Mouse (Mus musculus): ENCODE data around the gene Fat1.

Gene Fat1

DNA sequence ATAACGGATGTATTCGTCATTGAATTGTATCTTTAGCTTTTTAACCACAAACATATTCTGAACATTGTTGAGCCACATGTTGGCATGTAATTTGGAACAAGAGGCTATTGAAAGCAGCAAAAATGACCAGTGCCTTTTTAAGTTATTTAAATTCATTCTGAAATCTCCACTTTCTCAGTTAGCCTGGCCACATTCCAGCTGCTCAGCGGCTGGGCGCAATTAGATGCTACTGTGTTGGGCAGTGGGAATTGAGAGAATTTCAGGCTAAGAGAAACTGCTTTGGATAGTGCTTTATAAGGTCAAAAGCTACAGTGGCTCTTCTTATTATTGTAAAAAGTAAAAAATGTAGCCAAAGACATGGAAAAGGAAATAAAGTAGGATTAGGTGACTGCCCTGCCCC lies 67.4 kb downstream of the Fat1 start:
- no peak for DNase-seq (ENCODE audit: low read depth, low spot score)

DNA sequence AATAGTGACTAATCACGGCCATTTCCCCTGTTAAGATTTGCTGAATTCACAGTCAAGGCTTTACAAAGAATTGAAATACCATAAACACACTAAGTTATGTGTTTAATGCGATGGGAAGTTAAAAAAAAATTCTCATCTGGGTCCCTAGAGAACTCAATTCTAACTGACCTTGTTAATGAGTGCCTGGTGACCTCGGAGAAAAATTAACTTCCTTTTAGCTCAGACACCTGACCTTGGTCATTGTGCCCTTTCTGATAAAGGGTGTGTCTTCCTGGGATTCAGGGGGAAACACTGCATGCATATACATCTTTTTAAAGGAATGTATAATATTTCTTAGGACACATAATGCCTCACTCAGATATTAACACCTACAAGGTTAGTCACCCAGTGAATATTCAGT lies 68.8 kb downstream of the Fat1 start:
- no peak for DNase-seq (ENCODE audit: low read depth, low spot score)

DNA sequence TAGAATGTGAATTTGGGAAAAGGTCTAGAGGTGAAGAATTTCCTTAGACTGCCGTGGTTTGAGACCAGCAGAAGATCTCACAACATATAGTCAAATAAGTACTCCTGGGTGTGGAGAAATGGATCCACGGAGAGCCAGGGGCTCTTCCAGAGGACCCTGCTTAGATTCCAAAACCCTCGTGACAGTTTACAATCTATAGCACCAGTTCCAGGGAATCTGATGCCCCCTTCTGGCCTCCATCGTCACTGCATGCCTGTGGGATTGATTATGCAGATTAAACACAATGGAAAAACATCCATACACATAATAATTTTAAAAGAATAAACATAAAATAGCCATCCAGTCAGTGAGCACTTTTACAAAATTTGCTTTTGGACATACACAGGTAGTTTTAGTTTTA lies 75.4 kb downstream of the Fat1 start:
- DNase-seq (ENCODE audit: low read depth, low spot score), result no peak

DNA sequence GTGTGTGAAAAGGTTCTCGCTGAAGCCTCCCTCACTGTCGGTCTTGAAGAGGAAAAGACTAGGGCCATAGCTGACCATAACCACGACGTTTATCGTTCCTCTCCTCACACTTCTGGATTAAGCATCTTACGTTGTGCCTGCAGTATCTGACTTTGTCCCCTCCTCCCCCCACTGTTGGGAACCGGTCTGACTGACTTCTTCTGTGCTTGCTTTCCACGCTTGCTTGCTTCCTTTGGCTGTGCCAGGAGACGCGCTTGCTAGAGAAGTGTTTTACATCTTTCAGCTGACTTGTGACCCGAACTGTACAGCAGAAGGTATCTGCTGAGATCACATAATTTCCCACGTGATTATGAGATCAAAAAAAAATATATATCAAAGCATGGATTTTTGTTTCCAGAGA lies 76.5 kb downstream of the Fat1 start:
- DNase-seq (ENCODE audit: low read depth, low spot score), result no peak

DNA sequence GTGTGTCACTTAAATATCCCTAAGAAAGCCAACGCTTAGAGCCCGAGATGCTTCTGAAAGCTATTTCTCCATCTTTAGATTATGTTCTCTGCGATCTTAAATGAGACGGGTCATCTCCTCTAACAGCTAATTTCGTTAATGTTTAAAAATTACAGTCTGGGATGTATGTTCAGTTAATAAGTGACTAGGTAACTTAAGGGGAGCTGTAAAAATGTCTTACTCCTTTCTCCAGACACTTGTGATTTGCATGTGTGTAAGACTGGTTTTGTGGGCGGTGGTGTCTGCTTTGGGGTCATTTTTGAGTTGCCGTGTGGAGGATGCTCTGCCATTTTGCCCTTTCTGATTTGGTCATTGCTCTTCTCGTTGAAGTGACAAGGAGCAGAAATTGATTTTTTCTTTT lies 78.6 kb downstream of the Fat1 start:
- no peak for DNase-seq (ENCODE audit: low read depth, low spot score)

DNA sequence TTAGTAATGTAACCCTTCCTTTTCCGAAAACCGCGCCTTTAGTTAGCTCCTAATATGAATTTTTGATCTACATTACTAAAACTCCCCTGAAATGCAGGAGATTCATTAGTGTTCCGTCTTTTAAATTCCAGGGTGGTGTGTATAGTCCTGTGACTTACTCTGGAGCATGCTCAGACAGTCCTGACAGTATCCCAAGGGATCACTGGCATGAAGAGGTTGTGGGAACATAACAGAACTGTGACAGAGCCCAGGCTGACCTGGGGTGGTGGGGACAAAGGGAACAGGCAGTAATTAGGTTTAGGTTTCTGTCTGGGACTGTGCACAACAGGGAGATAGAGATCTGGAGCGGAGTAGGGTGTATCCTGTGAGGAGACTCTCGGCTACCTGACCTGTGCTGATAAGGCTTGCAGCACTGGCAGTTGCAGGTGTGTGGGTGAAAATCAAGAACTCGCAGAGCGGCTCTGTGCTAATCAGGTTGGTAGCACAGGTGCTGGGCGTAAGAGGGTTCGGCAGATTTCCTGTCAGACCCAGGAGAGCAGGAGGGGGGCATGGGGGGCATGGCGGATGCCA lies 79.3 kb downstream of the Fat1 start:
- no peak for DNase-seq (ENCODE audit: low read depth, low spot score)

DNA sequence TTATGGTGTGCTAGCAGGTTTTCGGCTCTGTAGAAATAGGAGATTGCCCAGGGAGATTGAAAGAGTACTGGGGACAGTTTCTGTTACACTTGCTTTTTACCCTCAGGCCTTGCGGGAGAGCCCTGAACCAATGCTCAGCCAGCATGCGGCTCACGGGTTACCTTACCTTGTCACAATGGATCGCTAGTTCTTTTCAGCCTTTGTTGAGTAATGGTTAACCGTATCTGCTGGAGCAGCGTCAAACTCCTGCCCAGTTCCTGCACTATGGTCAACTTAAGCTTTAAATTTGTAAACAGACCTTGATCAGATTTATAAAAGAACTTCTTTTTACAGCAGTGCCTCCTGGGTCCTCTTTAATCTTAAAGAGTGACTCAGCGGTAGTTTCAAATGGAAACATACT lies 80.6 kb downstream of the Fat1 start:
- DNase-seq (ENCODE audit: low read depth, low spot score), result no peak

DNA sequence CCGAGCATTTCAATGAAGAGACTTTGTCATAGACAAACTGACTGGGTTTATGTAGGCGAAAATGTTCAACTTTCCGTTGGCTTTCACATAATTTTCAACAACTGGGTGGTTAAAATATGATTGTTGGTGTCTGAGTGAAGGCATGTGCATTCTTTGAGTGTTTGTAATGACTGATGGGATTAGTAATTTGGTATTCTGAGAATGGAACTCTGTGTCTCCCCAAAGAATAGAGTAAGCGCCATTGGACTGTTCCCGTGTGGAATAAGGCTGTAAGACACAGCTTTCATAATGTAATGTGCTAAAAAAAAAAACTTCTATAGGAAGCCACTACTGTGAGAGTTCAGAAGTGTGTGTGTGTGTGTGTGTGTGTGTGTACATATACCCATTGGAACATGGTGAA lies 84.0 kb downstream of the Fat1 start:
- no peak for DNase-seq (ENCODE audit: low read depth, low spot score)

DNA sequence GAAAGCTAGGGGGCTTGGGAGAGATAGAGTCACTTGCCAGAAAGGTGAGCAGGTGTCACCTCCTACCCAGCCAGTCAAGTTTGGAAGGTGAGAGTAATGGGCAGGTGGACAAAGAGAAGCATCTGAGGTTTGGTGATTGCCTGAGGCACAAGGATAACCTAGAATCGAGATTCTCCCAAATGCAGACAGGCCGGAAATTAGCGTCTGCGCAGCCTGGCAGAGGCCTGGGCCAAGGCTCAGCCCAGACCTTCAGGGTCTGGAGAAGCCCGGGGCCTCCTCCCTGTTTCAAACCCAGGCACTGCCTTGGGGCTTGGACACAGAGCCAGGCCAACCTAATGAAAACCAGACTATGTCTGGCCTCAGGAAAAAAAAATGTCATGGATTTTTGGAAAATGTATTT lies 85.9 kb downstream of the Fat1 start:
- no peak for DNase-seq (ENCODE audit: low read depth, low spot score)

DNA sequence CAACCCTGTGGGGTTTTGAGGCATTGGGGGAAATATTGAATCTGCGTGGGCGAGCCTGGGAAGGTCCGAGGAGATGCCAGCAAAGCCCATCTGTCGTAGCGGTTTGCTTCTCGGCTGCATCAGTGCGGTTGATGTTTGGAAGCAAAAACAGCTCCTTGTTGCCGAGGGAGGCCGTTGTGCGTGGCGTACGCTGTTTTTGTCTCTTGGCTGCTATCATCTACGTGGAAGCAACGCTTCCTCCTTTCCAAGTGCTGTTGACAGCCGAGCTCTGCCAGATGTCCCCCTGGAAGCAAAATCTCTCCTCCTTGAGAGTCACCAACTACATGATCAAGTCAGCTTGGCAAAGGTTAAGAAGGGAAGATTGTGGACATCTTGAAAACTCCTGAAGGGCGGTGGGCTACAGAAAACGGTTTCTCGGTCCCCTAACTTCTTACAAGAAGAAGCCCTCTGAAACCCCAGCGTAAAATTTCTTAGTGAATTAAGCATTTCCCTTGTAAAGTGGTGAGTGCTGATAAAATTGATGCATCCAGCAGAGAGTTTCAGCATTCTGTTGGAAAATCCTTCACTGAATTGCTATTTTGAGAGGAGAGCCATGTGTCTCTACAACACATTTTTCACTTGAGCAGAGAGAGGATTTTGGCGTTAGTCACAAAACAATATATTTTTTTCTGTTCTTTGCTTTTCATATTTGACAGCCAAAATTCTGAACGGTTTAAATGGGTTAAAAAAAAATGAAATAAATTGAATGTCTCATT lies 86.8 kb downstream of the Fat1 start:
- DNase-seq (ENCODE audit: low read depth, low spot score), result no peak

DNA sequence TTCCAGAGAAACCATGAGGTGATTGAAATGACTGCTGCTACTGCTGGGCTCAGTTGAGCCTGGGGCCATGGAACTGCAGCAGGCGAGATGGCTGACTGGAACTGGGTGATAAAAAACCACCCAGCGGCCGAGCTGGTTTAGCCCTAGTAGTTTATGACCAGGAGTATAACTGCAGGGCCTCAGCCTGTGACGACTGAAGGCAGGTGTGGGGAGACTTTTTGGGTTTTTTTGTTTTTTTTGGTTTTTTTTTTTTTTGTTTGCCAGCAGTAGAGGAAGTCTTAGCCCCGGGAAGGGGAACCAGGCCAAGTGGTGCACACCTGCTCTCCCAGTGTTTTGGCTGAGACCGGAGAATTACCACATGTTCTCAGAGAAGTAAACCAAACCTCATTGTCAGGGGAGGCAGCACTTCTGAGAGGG lies 92.8 kb downstream of the Fat1 start:
- no peak for DNase-seq (ENCODE audit: low read depth, low spot score)

DNA sequence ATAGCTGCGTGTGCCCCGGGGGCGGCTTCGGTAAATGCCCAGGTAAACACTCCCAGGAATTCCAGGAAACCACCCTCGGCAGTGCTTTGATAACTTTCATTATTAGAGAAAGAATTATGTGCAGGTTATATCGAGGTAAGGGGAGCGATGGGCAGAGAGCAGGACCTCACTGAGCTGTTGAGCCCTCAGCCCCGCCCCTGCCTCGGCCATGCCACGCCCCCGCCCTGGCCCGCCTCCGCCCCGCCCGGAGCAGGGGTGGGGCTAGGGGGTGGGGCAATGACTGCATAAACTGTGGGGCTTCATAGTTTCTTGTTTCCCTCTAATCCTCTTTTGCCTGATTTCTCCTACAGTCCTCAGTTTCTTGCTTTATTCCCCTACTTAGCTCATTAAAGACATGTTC lies 103.1 kb downstream of the Fat1 start:
- no peak for DNase-seq (ENCODE audit: low read depth, low spot score)

DNA sequence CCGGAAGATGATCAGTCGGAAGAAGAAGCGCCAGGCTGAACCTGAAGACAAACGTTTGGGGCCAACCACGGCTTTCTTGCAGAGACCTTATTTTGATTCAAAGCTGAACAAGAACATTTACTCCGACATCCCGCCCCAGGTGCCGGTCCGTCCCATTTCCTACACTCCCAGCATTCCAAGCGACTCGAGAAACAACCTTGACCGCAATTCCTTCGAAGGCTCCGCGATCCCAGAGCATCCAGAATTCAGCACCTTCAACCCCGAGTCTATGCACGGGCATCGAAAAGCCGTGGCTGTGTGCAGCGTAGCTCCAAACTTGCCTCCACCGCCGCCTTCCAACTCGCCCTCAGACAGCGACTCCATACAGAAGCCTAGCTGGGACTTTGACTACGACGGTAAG lies 108.9 kb downstream of the Fat1 start:
- no peak for DNase-seq (ENCODE audit: low read depth, low spot score)

DNA sequence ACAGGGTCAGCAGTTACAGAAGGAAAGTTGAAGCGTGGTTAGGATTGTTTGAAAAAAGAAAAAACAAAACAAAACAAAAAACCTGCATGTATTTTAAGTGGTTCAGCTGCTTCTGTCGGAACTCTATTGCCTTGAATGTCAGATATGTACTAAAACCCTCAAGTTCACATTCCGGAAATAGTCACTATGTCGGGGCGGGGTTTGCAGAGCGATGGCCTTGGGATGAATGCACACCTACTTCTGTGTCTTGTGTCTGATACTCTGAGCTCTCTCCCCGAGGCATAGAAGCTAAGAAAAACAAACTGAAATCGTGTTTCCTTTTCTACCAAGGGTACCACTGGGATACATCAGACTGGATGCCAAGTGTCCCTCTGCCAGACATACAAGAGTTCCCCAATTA lies 115.2 kb downstream of the Fat1 start:
- DNase-seq (ENCODE audit: low read depth, low spot score), result no peak

DNA sequence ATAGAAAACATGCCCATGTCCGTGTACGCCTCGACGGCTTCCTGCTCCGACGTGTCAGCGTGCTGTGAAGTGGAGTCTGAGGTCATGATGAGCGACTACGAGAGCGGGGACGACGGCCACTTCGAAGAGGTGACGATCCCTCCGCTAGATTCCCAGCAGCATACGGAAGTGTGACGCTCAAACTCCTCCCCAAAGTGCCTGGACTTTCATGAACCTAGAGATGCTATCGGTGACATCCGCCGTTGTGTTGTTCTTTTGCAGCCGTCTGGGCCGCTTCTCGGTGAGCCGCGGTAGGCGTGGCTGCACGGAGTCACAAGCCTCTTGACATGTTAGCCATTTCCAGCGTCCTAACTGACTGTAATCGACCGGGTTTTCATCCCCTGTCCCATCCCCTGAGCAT lies 116.0 kb downstream of the Fat1 start:
- no peak for DNase-seq (ENCODE audit: low read depth, low spot score)

DNA sequence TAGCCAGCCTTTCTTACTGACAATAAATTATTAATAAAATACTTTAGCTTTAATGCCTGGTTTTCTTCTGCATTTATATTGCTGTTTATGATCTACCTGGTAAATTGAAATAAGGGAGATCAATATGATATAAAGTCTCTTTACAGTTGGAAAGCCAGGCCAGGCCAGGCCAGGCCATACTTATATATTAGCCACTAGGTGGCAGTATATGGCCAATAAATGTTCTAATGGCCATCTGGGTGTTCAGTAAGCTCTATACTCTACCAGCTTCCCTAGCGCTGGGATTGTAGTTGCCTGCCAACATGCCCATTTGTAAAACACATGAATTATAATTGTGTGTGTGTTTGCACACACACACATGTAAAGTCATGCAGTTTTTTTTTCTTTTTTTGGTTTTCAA lies 117.0 kb downstream of the Fat1 start:
- DNase-seq (ENCODE audit: low read depth, low spot score), result no peak

DNA sequence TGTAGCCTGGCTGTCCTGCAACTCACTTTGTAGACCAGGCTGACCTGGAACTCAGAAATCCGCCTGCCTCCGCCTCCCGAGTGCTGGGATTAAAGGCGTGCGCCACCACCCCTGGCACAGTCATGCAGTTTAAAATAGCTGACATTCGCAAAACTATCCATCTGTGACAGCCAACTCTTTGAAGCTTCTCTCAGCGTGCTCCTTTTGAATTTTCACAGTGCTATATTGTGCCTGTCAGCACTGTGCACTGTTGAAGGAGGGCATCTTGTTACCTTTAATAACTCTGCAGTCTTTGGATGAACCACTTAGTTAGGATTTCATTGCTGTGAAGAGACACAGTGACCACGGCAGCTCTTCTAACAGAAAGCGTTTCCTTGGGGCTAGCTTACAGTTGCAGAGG lies 117.4 kb downstream of the Fat1 start:
- DNase-seq (ENCODE audit: low read depth, low spot score), result no peak

DNA sequence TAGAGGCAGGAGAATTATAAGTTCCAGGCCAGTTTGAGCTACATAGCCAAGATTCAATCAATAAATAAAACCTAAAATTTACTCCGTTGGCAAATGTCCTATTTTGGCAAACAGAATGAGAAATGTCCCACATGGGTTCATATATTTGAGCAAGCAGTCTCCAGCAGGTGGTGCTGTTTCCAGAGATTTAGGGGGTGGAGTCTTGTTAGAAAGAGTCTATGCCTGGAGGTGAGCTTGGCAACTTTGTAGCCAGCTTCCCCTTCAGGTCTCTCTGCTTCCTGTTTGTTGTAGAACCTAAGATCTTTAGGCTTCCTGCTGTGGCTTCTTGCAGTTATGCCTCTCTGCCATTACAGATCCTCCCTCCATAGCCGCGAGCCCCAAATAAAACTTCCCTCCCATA lies 120.3 kb downstream of the Fat1 start:
- no peak for DNase-seq (ENCODE audit: low read depth, low spot score)

DNA sequence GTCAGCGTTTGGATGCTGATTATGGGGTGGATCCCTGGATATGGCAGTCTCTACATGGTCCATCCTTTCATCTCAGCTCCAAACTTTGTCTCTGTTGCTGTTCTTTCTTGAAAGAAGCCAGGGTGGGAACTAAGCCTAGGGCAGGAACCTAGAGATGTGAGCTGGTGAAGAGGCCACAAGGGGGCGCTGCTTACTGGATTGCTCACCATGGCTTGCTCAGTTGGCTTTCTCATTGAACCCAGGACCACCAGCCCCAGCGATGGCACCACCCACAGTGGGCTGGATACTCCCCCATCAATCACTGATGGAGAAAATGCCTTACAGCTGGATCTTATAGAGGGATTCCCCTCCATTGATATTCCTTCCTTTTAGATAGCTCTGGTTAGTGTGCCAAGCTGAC lies 121.6 kb downstream of the Fat1 start:
- DNase-seq (ENCODE audit: low read depth, low spot score), result no peak

DNA sequence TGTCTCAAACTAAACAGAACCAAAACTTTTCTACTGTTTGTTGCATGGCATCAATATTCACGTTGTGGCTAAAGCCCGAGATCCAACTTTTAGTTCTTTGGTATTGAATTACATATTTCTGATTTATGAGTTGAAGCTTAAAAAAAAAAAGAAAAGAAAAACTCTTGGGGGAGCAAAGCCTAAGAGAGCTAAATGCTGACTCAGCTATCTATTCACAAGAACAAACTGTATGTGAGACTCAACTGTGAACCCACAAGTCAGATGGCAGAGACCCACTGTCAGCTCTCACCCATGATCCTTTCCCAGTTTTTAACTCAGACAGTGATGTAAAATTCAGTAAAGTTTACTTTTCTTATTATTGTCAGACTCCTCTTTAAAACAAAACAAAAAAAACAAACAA lies 124.8 kb downstream of the Fat1 start:
- no peak for DNase-seq (ENCODE audit: low read depth, low spot score)

DNA sequence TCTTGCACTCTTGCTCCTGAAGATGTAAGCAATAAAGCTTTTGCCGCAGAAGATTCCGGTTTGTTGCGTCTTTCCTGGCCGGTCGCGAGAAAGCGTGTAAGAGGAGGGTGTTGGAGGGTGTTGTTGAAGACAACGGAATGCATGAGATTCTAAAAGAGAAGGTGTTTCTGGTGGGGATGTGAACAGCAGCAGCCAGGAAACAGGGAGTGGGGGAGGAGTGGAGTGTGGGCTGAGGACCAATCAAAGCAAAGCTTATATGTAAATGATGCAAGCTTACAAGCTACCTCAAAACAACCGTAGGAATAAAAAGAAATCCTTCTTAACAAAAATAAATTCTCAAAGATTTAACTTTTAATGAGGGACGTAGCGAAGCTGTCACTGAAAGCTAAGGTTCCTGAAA lies 127.1 kb downstream of the Fat1 start:
- no peak for DNase-seq (ENCODE audit: low read depth, low spot score)

DNA sequence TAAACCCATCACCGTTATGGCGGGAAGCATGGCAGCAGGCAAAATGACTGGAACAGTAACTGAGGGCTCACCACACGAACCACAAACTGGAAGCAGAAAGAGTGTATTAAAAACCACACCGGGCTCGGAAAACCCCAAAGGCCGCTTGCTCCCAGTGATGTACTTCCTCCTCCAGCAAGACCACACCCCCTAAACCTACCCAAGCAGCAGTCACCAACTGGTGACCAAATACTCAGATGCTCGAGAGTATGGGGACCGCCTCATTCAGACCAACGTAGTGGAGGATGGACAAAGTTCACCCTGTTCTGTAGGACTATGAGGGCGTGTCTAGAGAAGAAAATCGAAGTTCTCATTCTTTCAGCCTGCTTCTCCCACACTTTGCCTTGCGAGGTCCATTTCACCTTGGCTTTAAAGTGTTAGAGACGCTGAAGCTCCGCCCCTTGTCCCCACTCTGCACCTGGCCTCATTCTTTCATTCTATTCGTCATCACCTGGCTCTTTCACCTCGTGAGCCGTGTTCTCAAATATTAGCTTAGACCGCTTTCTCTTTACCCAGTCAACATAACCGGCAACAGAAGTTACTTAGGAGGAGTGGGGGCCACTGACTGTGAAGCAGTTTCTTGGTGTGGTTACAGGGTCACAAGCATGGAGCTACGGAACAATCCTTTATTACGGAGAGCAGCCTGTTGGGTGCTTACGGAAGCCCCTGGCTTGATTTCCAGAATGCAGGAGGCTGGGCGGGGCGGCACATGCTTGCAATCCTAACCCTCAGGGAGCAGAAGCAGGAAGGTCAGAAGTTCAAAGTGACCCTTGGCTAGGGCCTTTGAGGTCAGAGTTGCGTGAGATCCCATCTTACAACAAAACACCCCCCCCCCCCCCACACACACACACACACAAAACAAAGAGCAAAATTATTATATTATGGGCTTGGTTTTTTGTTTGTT lies 128.0 kb downstream of the Fat1 start:
- DNase-seq (ENCODE audit: low read depth, low spot score), result no peak
